Mouse (Mus musculus): ENCODE measurements around the gene Nrarp.

The Nrarp gene

DNA sequence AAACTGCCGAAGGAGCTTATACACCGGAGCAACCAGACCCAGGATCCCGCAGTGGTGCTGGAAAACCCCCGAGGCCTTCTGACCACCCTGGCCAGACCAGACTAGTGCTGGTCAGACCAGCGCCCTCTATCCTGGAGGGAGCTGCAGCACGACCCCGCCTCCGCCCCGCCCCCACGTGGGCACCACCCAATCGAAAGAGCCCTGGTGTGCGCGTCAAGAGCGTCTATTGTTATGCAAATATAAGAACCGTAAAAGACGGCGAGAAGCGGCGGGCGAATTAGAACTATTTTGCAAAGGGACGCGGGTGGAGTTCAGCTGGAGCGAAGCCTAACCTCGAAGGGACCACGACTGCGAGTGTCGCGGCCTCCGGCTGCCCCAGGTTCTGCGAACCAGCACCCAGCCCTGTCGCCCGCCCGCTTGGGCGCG lies at the start of gene Nrarp:
Gene Nrarp, plus strand, starts transcription at position 281 of the 426 bp plus-strand sequence.
- DNase-seq, result peak; percentile 86 to 87

DNA sequence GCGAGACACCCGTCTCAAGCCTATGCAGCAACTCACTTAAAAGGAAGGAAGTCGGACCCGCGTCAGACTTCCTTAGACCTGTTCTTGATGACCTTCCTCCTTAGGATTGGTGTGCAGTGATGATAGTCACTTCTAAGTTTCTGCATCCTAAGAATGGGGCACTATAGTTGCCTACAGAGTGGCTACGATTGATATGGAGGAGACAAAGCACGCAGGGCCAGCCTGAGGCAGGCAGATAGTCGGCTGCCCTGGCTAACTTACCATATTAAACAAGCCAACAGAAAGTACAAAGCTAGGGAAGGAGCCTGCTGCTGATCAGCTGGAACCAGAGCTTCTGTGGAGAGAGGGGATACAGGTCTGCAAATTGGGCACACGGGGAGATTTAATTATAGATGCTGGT lies 49.0 kb upstream of the Nrarp start:
- no peak for DNase-seq

GRCm38 (mm10) chr2:25137832-25138231 lies 42.7 kb upstream of the Nrarp start:
- DNase-seq, result no peak

DNA sequence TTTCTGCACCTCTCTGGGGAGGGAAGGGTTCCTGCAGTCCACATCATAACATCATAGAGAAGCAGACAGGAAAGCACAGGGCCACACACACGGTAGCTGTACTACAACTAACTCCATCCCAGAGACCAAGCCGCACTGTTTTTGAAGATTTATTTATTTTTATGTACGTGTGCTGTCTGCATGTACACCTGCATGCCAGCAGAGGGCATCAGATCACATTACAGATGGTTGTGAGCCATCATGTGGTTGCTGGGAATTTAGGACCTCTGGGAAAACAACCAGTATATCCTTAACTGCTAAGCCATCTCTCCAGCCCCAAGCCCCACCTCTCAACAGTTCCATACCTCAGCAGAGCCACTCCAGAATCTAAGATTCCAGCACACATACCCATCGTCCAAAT lies 39.4 kb upstream of the Nrarp start:
- no peak for DNase-seq

GRCm38 (mm10) chr2:25141921-25142320 lies 38.6 kb upstream of the Nrarp start:
- DNase-seq, result no peak

GRCm38 (mm10) chr2:25145346-25145745 lies 35.2 kb upstream of the Nrarp start:
- DNase-seq, result no peak

- DNase-seq, result no peak
Observed at GRCm38 (mm10) chr2:25147398-25147797, 33.2 kb upstream of the Nrarp start.

DNA sequence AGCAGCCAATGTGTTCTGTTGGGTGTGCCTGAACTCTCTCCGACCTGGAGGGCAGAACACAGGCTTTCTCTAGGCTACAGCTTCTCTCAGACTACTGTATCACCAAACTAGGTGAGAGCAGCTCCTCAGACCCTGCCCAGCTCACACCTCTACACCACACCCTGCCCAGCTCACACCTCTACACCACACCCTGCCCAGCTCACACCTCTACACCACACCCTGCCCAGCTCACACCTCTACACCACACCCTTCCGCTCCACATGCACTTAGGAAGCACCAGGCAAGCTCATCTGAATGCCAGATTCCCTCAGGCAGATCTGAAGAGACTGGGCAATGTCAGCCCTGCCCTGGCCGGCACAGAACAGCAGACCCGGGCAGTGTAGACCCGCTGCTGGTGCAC lies 32.7 kb upstream of the Nrarp start:
- no peak for DNase-seq

DNA sequence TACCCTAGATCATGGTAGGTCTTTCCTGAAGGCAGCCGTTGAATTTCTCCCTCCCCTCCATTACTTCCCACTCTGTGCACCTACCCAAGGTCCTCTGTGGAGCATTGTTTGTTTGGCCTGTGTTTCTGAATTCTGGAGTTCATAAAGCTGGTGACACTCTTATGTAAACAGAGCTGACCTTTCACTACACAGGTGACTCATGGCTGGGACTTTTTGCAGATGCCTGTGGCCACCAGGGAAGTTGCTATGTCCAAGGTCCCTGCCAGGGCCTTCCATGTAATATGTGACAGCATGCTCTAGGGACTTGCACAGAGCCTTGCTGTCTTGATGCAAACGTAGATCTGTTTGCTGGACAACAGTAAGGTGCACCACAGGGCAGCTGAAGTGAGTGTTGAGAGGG lies 30.9 kb upstream of the Nrarp start:
- no peak for DNase-seq

- DNase-seq, result no peak
Observed at GRCm38 (mm10) chr2:25151280-25151956, 29.1 kb upstream of the Nrarp start.

GRCm38 (mm10) chr2:25156177-25156576 lies 24.4 kb upstream of the Nrarp start:
- DNase-seq, result no peak

DNA sequence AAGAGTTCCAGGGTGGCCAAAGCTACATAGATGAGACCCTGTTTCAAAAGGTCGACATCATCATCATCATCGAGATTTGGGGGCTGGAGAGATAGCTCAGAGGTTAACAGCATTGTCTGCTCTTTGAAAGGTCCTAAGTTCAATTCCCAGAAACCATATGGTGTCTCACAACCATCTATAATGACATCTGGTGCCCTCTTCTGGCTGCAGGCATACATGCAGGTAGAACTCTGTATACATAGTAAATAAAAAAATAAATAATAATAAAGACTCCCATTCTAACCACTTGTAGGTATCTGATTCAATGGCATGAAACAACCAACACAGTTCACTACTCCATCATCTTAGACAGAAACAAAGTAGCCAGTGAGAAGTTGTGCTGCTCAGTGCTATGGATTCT lies 23.6 kb upstream of the Nrarp start:
- DNase-seq, result no peak

DNA sequence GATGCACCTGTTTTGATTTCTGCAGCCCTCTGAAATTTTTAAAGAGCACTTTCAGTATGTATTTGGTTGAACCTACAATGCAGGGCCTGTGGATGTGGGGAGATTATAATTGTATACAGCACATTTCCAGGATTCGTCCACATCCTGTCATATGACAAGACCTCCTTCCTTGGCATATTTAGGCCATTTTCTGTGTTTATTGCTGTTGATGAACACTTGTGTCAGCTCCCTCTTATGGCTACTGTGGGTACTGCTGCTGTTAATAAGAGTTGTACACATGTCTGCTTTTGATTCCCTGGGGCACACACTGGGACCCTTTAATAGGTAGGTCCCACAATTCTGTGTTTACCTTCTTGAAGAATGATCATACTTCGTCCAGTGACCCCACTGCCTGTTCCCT lies 22.9 kb upstream of the Nrarp start:
- no peak for DNase-seq

DNA sequence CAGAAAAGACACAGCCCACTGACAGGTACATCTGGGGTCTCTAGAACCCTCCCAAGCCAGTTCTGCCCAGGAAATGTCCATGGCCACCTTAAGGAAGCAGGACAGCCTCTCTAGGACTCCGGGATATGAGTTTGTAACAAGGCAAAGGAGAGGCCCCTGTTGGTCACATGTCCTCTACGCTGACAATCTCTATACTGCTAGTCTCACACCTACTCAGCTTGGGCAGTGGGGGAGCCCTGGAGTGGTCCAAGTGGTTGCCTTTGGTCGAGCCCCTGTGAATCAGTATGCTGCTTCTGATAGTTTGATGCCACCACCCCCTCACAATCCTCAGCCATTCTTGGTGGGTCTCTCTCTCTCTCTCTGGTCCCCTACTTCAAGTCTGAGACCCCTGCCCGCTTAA lies 13.1 kb upstream of the Nrarp start:
- no peak for DNase-seq

GRCm38 (mm10) chr2:25167919-25168664 lies 12.5 kb upstream of the Nrarp start:
- DNase-seq, result peak in 1 of 2 experiments; percentile 21

- DNase-seq, result no peak
Observed at GRCm38 (mm10) chr2:25168665-25168978, 11.9 kb upstream of the Nrarp start.

DNA sequence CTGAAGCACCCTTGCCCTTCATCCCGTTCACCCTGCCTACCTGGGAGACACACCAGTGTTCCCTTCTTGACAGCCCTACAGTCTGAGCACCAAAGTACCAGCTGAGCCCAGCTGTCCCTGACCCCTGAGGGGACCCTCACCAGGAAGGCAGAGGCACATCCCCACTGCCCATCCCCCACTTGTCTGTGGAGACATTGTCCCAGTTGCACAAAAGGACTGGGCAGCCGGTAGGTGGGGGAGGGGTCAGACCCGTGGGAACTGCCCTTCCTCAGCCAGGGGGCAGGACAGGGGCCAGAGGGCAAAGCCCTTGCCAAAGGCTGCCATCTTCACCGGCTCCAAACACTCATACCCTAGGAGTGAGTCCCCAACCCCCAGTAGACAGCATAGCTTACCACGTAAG lies 10.8 kb upstream of the Nrarp start:
- no peak for DNase-seq

GRCm38 (mm10) chr2:25170326-25171100 lies 10.0 kb upstream of the Nrarp start:
- DNase-seq, result no peak

- DNase-seq, result no peak
Observed at GRCm38 (mm10) chr2:25171101-25171768, 9.3 kb upstream of the Nrarp start.

GRCm38 (mm10) chr2:25171769-25172153 lies 8.8 kb upstream of the Nrarp start:
- DNase-seq, result no peak

DNA sequence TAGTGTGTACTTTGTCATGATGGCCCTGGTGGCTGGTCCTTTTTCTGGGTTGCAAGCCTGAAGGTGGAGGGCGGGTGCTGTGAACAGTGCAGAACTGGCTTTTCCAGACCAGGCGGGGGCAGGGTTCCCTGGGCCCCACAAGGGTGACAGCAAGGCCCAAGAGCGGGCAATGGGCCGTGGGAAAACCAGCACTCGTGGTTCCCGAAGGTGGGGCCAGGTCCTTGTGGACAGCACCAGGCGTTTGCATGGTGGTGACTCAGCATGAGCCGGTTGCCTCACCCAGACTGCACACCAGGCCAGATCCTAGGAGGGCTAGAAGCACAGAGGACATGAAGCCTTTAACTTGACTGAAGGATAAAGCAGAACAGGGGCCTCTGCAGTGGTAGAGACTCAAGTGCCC lies 7.9 kb upstream of the Nrarp start:
- DNase-seq, result no peak

- DNase-seq, result no peak
Observed at GRCm38 (mm10) chr2:25173821-25174220, 6.7 kb upstream of the Nrarp start.

Measured in thymus, adult 18-20 months (tissue).